Mouse (Mus musculus): ENCODE data around the gene Sptlc2. TPM values are rescaled to one million over a fixed set of nuclear protein-coding genes. Genes with fewer than 3 reads are reported as not detected.
A peak's percentile ranks its signal among the peaks of the same experiment; 100 is the strongest.

Gene Sptlc2
- polyA plus RNA-seq, 1 experiment from 2014 or later = 73.3 TPM

DNA sequence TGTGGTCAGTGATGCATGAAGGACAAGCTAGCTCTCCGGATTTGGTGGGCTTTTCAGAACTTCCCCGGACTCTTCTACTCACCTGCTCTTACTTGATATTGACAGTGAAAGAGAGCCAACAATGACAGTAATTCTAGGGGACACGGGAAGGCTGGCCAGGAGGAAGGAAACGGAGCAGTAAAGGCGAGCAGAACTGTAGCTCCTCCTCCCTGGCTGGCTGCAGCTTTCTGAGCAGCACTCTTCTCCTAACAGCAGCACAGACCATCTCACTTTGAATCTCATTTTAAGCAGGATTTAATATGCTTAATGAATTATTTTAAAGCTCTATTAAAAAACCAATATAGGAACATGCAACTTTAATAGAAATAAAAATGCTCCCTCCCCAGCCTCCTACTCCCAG, 56.2 kb downstream of the Sptlc2 start:
- no peak overlapping the region for H3K4me3 ChIP-seq (ENCODE audit: low read depth, low read length)
- WGBS = 42% methylated on average over 5 of the region's 5 CpGs
- no peaks in the 10 kb centered on the region for H3K36me3 ChIP-seq (ENCODE audit: control insufficient read depth, insufficient read depth, low read length)
- no peak overlapping the region for H3K27ac ChIP-seq (replicated peaks; ENCODE audit: low read depth, low read length)
- DNase-seq (ENCODE audit: low spot score) = no peak
- H3K9me3 ChIP-seq (ENCODE audit: control insufficient read depth, low read length) = no peaks in the 10 kb centered on the region
- no peaks in the 10 kb centered on the region for H3K4me1 ChIP-seq (ENCODE audit: control insufficient read depth, insufficient read depth, low read length)
- no peak overlapping the region for H3K9ac ChIP-seq (ENCODE audit: low read depth, low read length)
- H3K4me2 ChIP-seq (ENCODE audit: low read depth, low read length) = no peak overlapping the region
- no peak for ATAC-seq (ENCODE audit: low read depth)
- H3K27me3 ChIP-seq (replicated peaks; ENCODE audit: control insufficient read depth, insufficient read depth, low read length) = no peaks in the 10 kb centered on the region

- DNase-seq (ENCODE audit: low spot score) (peak; percentile 39), ATAC-seq (ENCODE audit: low read depth) (peak; percentile 44; the same call in 1 of the 2 replicates)
- Histone ChIP-seq H3K9me3 (ENCODE audit: control insufficient read depth, low read length) (no peaks in the 10 kb centered on the region), H3K4me1 (ENCODE audit: control insufficient read depth, insufficient read depth, low read length) (no peaks in the 10 kb centered on the region), H3K27ac (replicated peaks; ENCODE audit: low read depth, low read length) (0 out of 2 replicates have a peak overlapping the region, but pooled peaks have one; percentile 6), H3K9ac (ENCODE audit: low read depth, low read length) (no peak overlapping the region), H3K4me3 (ENCODE audit: low read depth, low read length) (no peak overlapping the region), H3K36me3 (ENCODE audit: control insufficient read depth, insufficient read depth, low read length) (no peaks in the 10 kb centered on the region), H3K27me3 (replicated peaks; ENCODE audit: control insufficient read depth, insufficient read depth, low read length) (no peaks in the 10 kb centered on the region), H3K4me2 (ENCODE audit: low read depth, low read length) (no peak overlapping the region)
- WGBS = 53% methylated on average over 6 of the region's 6 CpGs
Measured at GRCm38 (mm10) chr12:87331053-87331456, 57.1 kb downstream of the Sptlc2 start.

GRCm38 (mm10) chr12:87330213-87330612, 57.9 kb downstream of the Sptlc2 start:
- Histone ChIP-seq H3K9me3 (ENCODE audit: control insufficient read depth, low read length) (no peaks in the 10 kb centered on the region), H3K9ac (ENCODE audit: low read depth, low read length) (no peak overlapping the region), H3K27ac (replicated peaks; ENCODE audit: low read depth, low read length) (no peak overlapping the region), H3K4me3 (ENCODE audit: low read depth, low read length) (no peak overlapping the region), H3K4me1 (ENCODE audit: control insufficient read depth, insufficient read depth, low read length) (no peaks in the 10 kb centered on the region), H3K4me2 (ENCODE audit: low read depth, low read length) (no peak overlapping the region), H3K27me3 (replicated peaks; ENCODE audit: control insufficient read depth, insufficient read depth, low read length) (no peaks in the 10 kb centered on the region), H3K36me3 (ENCODE audit: control insufficient read depth, insufficient read depth, low read length) (no peaks in the 10 kb centered on the region)
- 39% methylated on average over 2 of the region's 2 CpGs for WGBS
- ATAC-seq (ENCODE audit: low read depth) (no peak), DNase-seq (ENCODE audit: low spot score) (no peak)

DNA sequence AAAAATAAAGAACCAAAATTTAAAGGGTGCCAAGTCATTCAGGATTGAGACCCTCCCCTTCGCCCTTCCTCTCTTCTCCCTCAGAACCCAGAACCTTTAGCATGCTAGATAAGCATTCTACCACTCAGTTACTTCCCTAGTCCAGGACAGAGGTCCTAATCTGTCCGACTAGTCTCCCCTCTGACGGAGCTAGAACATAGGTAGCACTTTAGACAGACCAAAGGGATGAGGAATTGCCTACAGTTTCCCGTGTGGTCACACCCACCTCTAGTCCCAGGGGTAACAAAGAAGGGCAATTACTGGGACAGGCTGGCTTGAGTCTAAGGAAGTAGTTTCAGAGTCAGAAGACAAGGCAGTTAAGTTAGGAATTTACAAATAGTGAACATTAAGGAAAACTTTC, 60.1 kb downstream of the Sptlc2 start:
- ATAC-seq (ENCODE audit: low read depth) (no peak), DNase-seq (ENCODE audit: low spot score) (no peak)
- H3K4me1 ChIP-seq (ENCODE audit: control insufficient read depth, insufficient read depth, low read length) = no peaks in the 10 kb centered on the region
- H3K27me3 ChIP-seq (replicated peaks; ENCODE audit: control insufficient read depth, insufficient read depth, low read length) = no peaks in the 10 kb centered on the region
- H3K9ac ChIP-seq (ENCODE audit: low read depth, low read length) = no peak overlapping the region
- no peak overlapping the region for H3K4me2 ChIP-seq (ENCODE audit: low read depth, low read length)
- no peak overlapping the region for H3K4me3 ChIP-seq (ENCODE audit: low read depth, low read length)
- WGBS = 46% methylated on average over 4 of the region's 4 CpGs
- H3K27ac ChIP-seq (replicated peaks; ENCODE audit: low read depth, low read length) = no peak overlapping the region
- H3K36me3 ChIP-seq (ENCODE audit: control insufficient read depth, insufficient read depth, low read length) = no peaks in the 10 kb centered on the region; the same call in 1 of the 2 replicates
- no peaks in the 10 kb centered on the region for H3K9me3 ChIP-seq (ENCODE audit: control insufficient read depth, low read length)

DNA sequence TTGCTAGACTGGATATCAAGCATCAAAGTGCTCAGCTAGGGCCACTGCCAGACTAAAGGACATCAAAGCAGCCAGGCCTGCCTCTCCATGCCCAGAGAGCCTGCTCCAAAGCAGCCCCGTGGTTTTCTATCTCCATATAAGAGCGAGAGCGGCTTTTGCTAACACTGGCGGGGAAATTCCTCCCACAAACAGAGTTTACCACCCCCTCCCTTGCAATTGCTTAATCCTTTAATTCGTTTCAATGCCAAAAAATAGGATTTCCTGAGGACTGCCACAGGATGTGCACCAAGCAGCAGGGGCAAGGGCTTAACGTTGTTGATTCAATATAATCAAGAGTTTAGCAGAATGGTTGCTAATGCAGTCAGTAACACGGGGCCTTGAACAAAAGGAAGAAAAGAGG, 60.5 kb downstream of the Sptlc2 start:
- peak; percentile 56 for ATAC-seq (ENCODE audit: low read depth)

GRCm38 (mm10) chr12:87325452-87325851, 62.7 kb downstream of the Sptlc2 start:
- ATAC-seq (ENCODE audit: low read depth) = no peak
- DNase-seq (ENCODE audit: low spot score) = no peak
- Histone ChIP-seq H3K36me3 (ENCODE audit: control insufficient read depth, insufficient read depth, low read length) (no peaks in the 10 kb centered on the region; the same call in 1 of the 2 replicates), H3K27me3 (replicated peaks; ENCODE audit: control insufficient read depth, insufficient read depth, low read length) (no peaks in the 10 kb centered on the region), H3K4me1 (ENCODE audit: control insufficient read depth, insufficient read depth, low read length) (no peaks in the 10 kb centered on the region), H3K9ac (ENCODE audit: low read depth, low read length) (no peak overlapping the region), H3K4me2 (ENCODE audit: low read depth, low read length) (no peak overlapping the region), H3K27ac (replicated peaks; ENCODE audit: low read depth, low read length) (no peak overlapping the region), H3K4me3 (ENCODE audit: low read depth, low read length) (no peak overlapping the region), H3K9me3 (ENCODE audit: control insufficient read depth, low read length) (no peaks in the 10 kb centered on the region)
- 94% methylated on average over 3 of the region's 3 CpGs for WGBS

More for the DNA sequence above, 60.5 kb downstream of the Sptlc2 start:
- H3K4me1 ChIP-seq (ENCODE audit: control insufficient read depth, insufficient read depth, low read length) = no peaks in the 10 kb centered on the region
- no peak overlapping the region for H3K27ac ChIP-seq (replicated peaks; ENCODE audit: low read depth, low read length)
- no peak overlapping the region for H3K9ac ChIP-seq (ENCODE audit: low read depth, low read length)
- DNase-seq (ENCODE audit: low spot score) = peak; percentile 57
- H3K36me3 ChIP-seq (ENCODE audit: control insufficient read depth, insufficient read depth, low read length) = no peaks in the 10 kb centered on the region; the same call in 1 of the 2 replicates
- H3K27me3 ChIP-seq (replicated peaks; ENCODE audit: control insufficient read depth, insufficient read depth, low read length) = no peaks in the 10 kb centered on the region
- H3K4me2 ChIP-seq (ENCODE audit: low read depth, low read length) = no peak overlapping the region
- 23% methylated on average over 7 of the region's 7 CpGs for WGBS
- no peaks in the 10 kb centered on the region for H3K9me3 ChIP-seq (ENCODE audit: control insufficient read depth, low read length)
- H3K4me3 ChIP-seq (ENCODE audit: low read depth, low read length) = no peak overlapping the region

- no peaks in the 10 kb centered on the region for H3K4me1 ChIP-seq (ENCODE audit: control insufficient read depth, insufficient read depth, low read length)
- H3K9me3 ChIP-seq (ENCODE audit: control insufficient read depth, low read length) = no peaks in the 10 kb centered on the region
- no peaks in the 10 kb centered on the region for H3K27me3 ChIP-seq (replicated peaks; ENCODE audit: control insufficient read depth, insufficient read depth, low read length)
- H3K4me3 ChIP-seq (ENCODE audit: low read depth, low read length) = no peak overlapping the region
- DNase-seq (ENCODE audit: low spot score) (no peak), ATAC-seq (ENCODE audit: low read depth) (no peak)
- H3K36me3 ChIP-seq (ENCODE audit: control insufficient read depth, insufficient read depth, low read length) = peaks cover 4% of the 10 kb centered on the region; the same call in 1 of the 2 replicates
- no peak overlapping the region for H3K4me2 ChIP-seq (ENCODE audit: low read depth, low read length)
- WGBS = 81% methylated on average over 3 of the region's 3 CpGs
- no peak overlapping the region for H3K9ac ChIP-seq (ENCODE audit: low read depth, low read length)
- H3K27ac ChIP-seq (replicated peaks; ENCODE audit: low read depth, low read length) = no peak overlapping the region
Measured at GRCm38 (mm10) chr12:87319229-87319628, 68.9 kb downstream of the Sptlc2 start.

DNA sequence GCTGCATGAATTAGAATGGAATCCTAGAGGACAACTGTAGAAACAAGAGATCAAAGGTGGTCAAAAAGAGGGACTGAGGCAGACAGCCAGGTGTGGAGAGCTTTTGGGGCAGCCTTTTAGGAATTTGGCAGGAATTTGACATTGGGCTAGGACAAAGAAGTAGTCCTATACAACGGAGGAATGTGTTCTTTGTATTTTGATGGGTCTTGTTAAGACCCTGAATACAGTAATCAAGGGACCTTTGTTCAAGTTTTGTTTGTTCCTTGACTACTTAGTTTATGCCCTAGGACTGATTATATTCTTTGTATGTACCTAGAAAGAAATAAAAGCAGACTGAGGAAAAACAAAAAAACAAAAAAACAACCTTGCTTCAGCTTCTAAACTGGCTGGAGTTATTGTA, 70.2 kb downstream of the Sptlc2 start:
- no peak overlapping the region for H3K9ac ChIP-seq (ENCODE audit: low read depth, low read length)
- peaks cover 12% of the 10 kb centered on the region; the same call in 1 of the 2 replicates for H3K36me3 ChIP-seq (ENCODE audit: control insufficient read depth, insufficient read depth, low read length)
- H3K9me3 ChIP-seq (ENCODE audit: control insufficient read depth, low read length) = no peaks in the 10 kb centered on the region
- H3K4me1 ChIP-seq (ENCODE audit: control insufficient read depth, insufficient read depth, low read length) = no peaks in the 10 kb centered on the region
- no peaks in the 10 kb centered on the region for H3K27me3 ChIP-seq (replicated peaks; ENCODE audit: control insufficient read depth, insufficient read depth, low read length)
- ATAC-seq (ENCODE audit: low read depth) (no peak), DNase-seq (ENCODE audit: low spot score) (no peak)
- H3K27ac ChIP-seq (replicated peaks; ENCODE audit: low read depth, low read length) = no peak overlapping the region
- 69% methylated on average over 1 of the region's 1 CpGs for WGBS
- no peak overlapping the region for H3K4me3 ChIP-seq (ENCODE audit: low read depth, low read length)
- H3K4me2 ChIP-seq (ENCODE audit: low read depth, low read length) = no peak overlapping the region

DNA sequence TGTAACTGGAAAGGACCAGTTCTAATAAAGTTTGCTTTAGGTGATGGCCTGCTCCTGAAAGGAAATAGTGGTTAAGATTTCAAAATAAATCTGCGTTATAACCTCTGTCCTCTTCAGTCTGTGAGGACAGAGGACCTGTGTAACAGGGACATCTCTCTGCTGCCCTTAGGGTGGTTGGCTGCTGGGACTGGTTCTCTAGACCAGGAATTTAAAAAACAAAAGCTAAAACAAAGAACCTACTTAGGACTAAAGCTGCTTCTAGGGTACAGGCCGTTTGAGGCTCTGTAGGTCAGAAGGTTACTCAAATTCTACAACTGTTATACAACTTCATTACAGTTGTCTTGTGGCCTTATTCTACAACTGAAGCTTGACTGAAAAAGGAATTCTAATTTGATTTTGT, 75.1 kb downstream of the Sptlc2 start:
- no peak overlapping the region for H3K4me2 ChIP-seq (ENCODE audit: low read depth, low read length)
- DNase-seq (ENCODE audit: low spot score) (no peak), ATAC-seq (ENCODE audit: low read depth) (no peak)
- peaks cover 43% of the 10 kb centered on the region for H3K36me3 ChIP-seq (ENCODE audit: control insufficient read depth, insufficient read depth, low read length)
- no peak overlapping the region for H3K9ac ChIP-seq (ENCODE audit: low read depth, low read length)
- no peaks in the 10 kb centered on the region for H3K27me3 ChIP-seq (replicated peaks; ENCODE audit: control insufficient read depth, insufficient read depth, low read length)
- no peak overlapping the region for H3K4me3 ChIP-seq (ENCODE audit: low read depth, low read length)
- no peak overlapping the region for H3K27ac ChIP-seq (replicated peaks; ENCODE audit: low read depth, low read length)
- no peaks in the 10 kb centered on the region for H3K4me1 ChIP-seq (ENCODE audit: control insufficient read depth, insufficient read depth, low read length)
- 43% methylated on average over 2 of the region's 2 CpGs for WGBS
- H3K9me3 ChIP-seq (ENCODE audit: control insufficient read depth, low read length) = no peaks in the 10 kb centered on the region
